Mouse (Mus musculus) CD4-positive, CD25-positive, alpha-beta regulatory T cell, adult 2 months (primary cell): ENCODE measurements around the gene Cryba2.

Experiments
- DNase-seq: peaks from one replicate; pipeline ENCODE4 v3.0.0-alpha.2; 2012; ENCODE audit warnings: low read depth, low spot score

Cryba2 gene

GRCm38 (mm10) chr1:74893134-74893855, at the start of gene Cryba2:
Gene Cryba2 (minus strand): TSS chr1:74893143.
- peak; percentile 47 for DNase-seq

GRCm38 (mm10) chr1:74941651-74942360, 48.9 kb upstream of the Cryba2 start:
- DNase-seq = no peak

- no peak for DNase-seq
These were observed 46.8 kb upstream of the Cryba2 start for GRCm38 (mm10) chr1:74939762-74940161.

GRCm38 (mm10) chr1:74936221-74936830, 43.4 kb upstream of the Cryba2 start:
- DNase-seq = no peak

GRCm38 (mm10) chr1:74935402-74935801, 42.5 kb upstream of the Cryba2 start, which contains the start of gene Cfap65:
Gene Cfap65 (minus strand): TSS chr1:74935599.
- peak; percentile 9 for DNase-seq

- DNase-seq = no peak
These were observed 34.8 kb upstream of the Cryba2 start for GRCm38 (mm10) chr1:74927621-74928296.

- DNase-seq = peak; percentile 13
These were observed 33.8 kb upstream of the Cryba2 start for GRCm38 (mm10) chr1:74926721-74927120.

- no peak for DNase-seq
These were observed 31.5 kb upstream of the Cryba2 start for GRCm38 (mm10) chr1:74924464-74924863.

GRCm38 (mm10) chr1:74915706-74916105, 22.8 kb upstream of the Cryba2 start:
- DNase-seq = no peak

GRCm38 (mm10) chr1:74902191-74902590, 9.2 kb upstream of the Cryba2 start:
- DNase-seq = no peak

- peak; percentile 65 for DNase-seq
These were observed 8.7 kb upstream of the Cryba2 start for GRCm38 (mm10) chr1:74901686-74902085.

GRCm38 (mm10) chr1:74900341-74901285, 7.7 kb upstream of the Cryba2 start:
- DNase-seq = no peak

- no peak for DNase-seq
These were observed 5.9 kb upstream of the Cryba2 start for GRCm38 (mm10) chr1:74898656-74899431.

GRCm38 (mm10) chr1:74897976-74898375, 5.0 kb upstream of the Cryba2 start:
- DNase-seq = no peak

- DNase-seq = peak; percentile 67
These were observed 2.0 kb upstream of the Cryba2 start for GRCm38 (mm10) chr1:74894966-74895365.

- DNase-seq = no peak
These were observed 401 bp downstream of the Cryba2 start for GRCm38 (mm10) chr1:74892351-74893133.

GRCm38 (mm10) chr1:74891513-74891912, 1.4 kb downstream of the Cryba2 start:
- peak; percentile 15 for DNase-seq

GRCm38 (mm10) chr1:74885369-74886042, 7.4 kb downstream of the Cryba2 start, which contains the start of gene Fev:
Gene Fev (minus strand): TSS chr1:74885419.
- no peak for DNase-seq
